Mouse (Mus musculus) 416B (cell line): ENCODE data around the gene Pak7.
"Not testable (repeated sequence)": the region's sequence is repeated elsewhere in the genome, so short reads cannot be mapped to it uniquely, and the experiment has no call there.

Experiments
- DNase-seq: peaks from one replicate; pipeline ENCODE4 v3.0.0; 2011; ENCODE audit warnings: low read depth

Gene Pak7

GRCm38 (mm10) chr2:136387181-136388131, at the start of gene Pak7:
TSS of gene Pak7 (minus strand) at chr2:136387967.
- no peak for DNase-seq

- no peak for DNase-seq
These were observed 37.8 kb upstream of the Pak7 start for GRCm38 (mm10) chr2:136425561-136425960.

- DNase-seq = no peak
These were observed 31.8 kb upstream of the Pak7 start for GRCm38 (mm10) chr2:136419543-136419942.

- DNase-seq = no peak
These were observed 28.6 kb upstream of the Pak7 start for GRCm38 (mm10) chr2:136416381-136416780.

- no peak for DNase-seq
These were observed 14.8 kb upstream of the Pak7 start for GRCm38 (mm10) chr2:136402587-136402986.

GRCm38 (mm10) chr2:136375318-136375717, 12.4 kb downstream of the Pak7 start:
- DNase-seq = no peak

GRCm38 (mm10) chr2:136372361-136372760, 15.4 kb downstream of the Pak7 start:
- DNase-seq = no peak

GRCm38 (mm10) chr2:136351393-136352096, 36.2 kb downstream of the Pak7 start:
- no peak for DNase-seq

- no peak for DNase-seq
These were observed 37.3 kb downstream of the Pak7 start for GRCm38 (mm10) chr2:136350459-136350858.

GRCm38 (mm10) chr2:136349671-136350275, 38.0 kb downstream of the Pak7 start:
- no peak for DNase-seq

- DNase-seq = not testable (repeated sequence)
These were observed 43.5 kb downstream of the Pak7 start for GRCm38 (mm10) chr2:136344240-136344780.

- no peak for DNase-seq
These were observed 57.8 kb downstream of the Pak7 start for GRCm38 (mm10) chr2:136329974-136330373.

GRCm38 (mm10) chr2:136325646-136326045, 62.1 kb downstream of the Pak7 start:
- no peak for DNase-seq

- DNase-seq = no peak
These were observed 78.5 kb downstream of the Pak7 start for GRCm38 (mm10) chr2:136309313-136309712.

- no peak for DNase-seq
These were observed 79.0 kb downstream of the Pak7 start for GRCm38 (mm10) chr2:136308743-136309142.

- no peak for DNase-seq
These were observed 85.6 kb downstream of the Pak7 start for GRCm38 (mm10) chr2:136302201-136302600.

- no peak for DNase-seq
These were observed 86.4 kb downstream of the Pak7 start for GRCm38 (mm10) chr2:136301406-136301805.

GRCm38 (mm10) chr2:136297371-136297770, 90.4 kb downstream of the Pak7 start:
- DNase-seq = no peak

GRCm38 (mm10) chr2:136282043-136282442, 105.7 kb downstream of the Pak7 start:
- no peak for DNase-seq

- DNase-seq = not testable (repeated sequence)
These were observed 145.8 kb downstream of the Pak7 start for GRCm38 (mm10) chr2:136241960-136242359.

GRCm38 (mm10) chr2:136231228-136231627, 156.5 kb downstream of the Pak7 start:
- no peak for DNase-seq

GRCm38 (mm10) chr2:136204034-136204433, 183.7 kb downstream of the Pak7 start:
- no peak for DNase-seq
